Mouse (Mus musculus): ENCODE results near the gene A730071L15Rik. TPM values are rescaled to one million over a fixed set of nuclear protein-coding genes. Genes with fewer than 3 reads are reported as not detected.

Gene A730071L15Rik
- polyA plus RNA-seq, 1 experiment, result 0.49 TPM

GRCm38 (mm10) chr11:6230012-6230411 lies 30.2 kb downstream of the A730071L15Rik start, which contains the start of gene Npc1l1:
Gene Npc1l1, minus strand, starts transcription at chr11:6230143.
- Histone ChIP-seq H3K27ac (ENCODE audit: insufficient read depth, low read length) (no peak within 1 kb of the TSS), H3K4me1 (ENCODE audit: control insufficient read depth, insufficient read depth, low read length) (peaks cover 3% of the 10 kb centered on the region), H3K27me3 (ENCODE audit: control insufficient read depth, insufficient read depth, low read length, poor library complexity, severe bottlenecking) (no peaks in the 10 kb centered on the region), H3K36me3 (ENCODE audit: control insufficient read depth, insufficient read depth, low read length, poor library complexity, severe bottlenecking) (no peaks in the 10 kb centered on the region), H3K4me3 (ENCODE audit: low read depth, low read length) (no peak within 1 kb of the TSS), H3K9ac (ENCODE audit: low read depth, poor library complexity, severe bottlenecking) (no peak within 1 kb of the TSS), H3K9me3 (replicated peaks; ENCODE audit: control insufficient read depth, insufficient read depth, low read length, poor library complexity, severe bottlenecking) (peaks cover 3% of the 10 kb centered on the region)
- TF ChIP-seq POLR2A (IDR thresholded peaks at IDR 0.05; ENCODE audit: insufficient read depth, low read length), result no peak
- no peak for TF ChIP-seq CTCF (IDR thresholded peaks at IDR 0.05; ENCODE audit: low read depth, low read length)
- TF ChIP-seq EP300 (IDR thresholded peaks at IDR 0.05; ENCODE audit: insufficient read depth, low read depth, low read length), result no peak

- H3K4me3 ChIP-seq (ENCODE audit: low read depth, low read length), result no peak overlapping the region
- no peaks in the 10 kb centered on the region for H3K4me1 ChIP-seq (ENCODE audit: control insufficient read depth, insufficient read depth, low read length)
- no peaks in the 10 kb centered on the region for H3K36me3 ChIP-seq (ENCODE audit: control insufficient read depth, insufficient read depth, low read length, poor library complexity, severe bottlenecking)
- H3K27me3 ChIP-seq (ENCODE audit: control insufficient read depth, insufficient read depth, low read length, poor library complexity, severe bottlenecking), result no peaks in the 10 kb centered on the region
- H3K27ac ChIP-seq (ENCODE audit: insufficient read depth, low read length), result no peak overlapping the region
- H3K9ac ChIP-seq (ENCODE audit: low read depth, poor library complexity, severe bottlenecking), result no peak overlapping the region
- H3K9me3 ChIP-seq (replicated peaks; ENCODE audit: control insufficient read depth, insufficient read depth, low read length, poor library complexity, severe bottlenecking), result peaks cover 12% of the 10 kb centered on the region
- TF ChIP-seq EP300 (IDR thresholded peaks at IDR 0.05; ENCODE audit: insufficient read depth, low read depth, low read length), result no peak
- no peak for TF ChIP-seq CTCF (IDR thresholded peaks at IDR 0.05; ENCODE audit: low read depth, low read length)
- TF ChIP-seq POLR2A (IDR thresholded peaks at IDR 0.05; ENCODE audit: insufficient read depth, low read length), result no peak
Observed at GRCm38 (mm10) chr11:6233025-6233424, 33.2 kb downstream of the A730071L15Rik start.

GRCm38 (mm10) chr11:6244707-6245106 lies 44.9 kb downstream of the A730071L15Rik start:
- no peaks in the 10 kb centered on the region for H3K36me3 ChIP-seq (ENCODE audit: control insufficient read depth, insufficient read depth, low read length, poor library complexity, severe bottlenecking)
- no peak for TF ChIP-seq POLR2A (IDR thresholded peaks at IDR 0.05; ENCODE audit: insufficient read depth, low read length)
- no peak for TF ChIP-seq CTCF (IDR thresholded peaks at IDR 0.05; ENCODE audit: low read depth, low read length)
- no peak for TF ChIP-seq EP300 (IDR thresholded peaks at IDR 0.05; ENCODE audit: insufficient read depth, low read depth, low read length)
- H3K4me3 ChIP-seq (ENCODE audit: low read depth, low read length), result no peak overlapping the region
- no peaks in the 10 kb centered on the region for H3K27me3 ChIP-seq (ENCODE audit: control insufficient read depth, insufficient read depth, low read length, poor library complexity, severe bottlenecking)
- no peak overlapping the region for H3K27ac ChIP-seq (ENCODE audit: insufficient read depth, low read length)
- H3K9me3 ChIP-seq (replicated peaks; ENCODE audit: control insufficient read depth, insufficient read depth, low read length, poor library complexity, severe bottlenecking), result no peaks in the 10 kb centered on the region; the same call in 1 of the 2 replicates
- no peak overlapping the region for H3K9ac ChIP-seq (ENCODE audit: low read depth, poor library complexity, severe bottlenecking)
- H3K4me1 ChIP-seq (ENCODE audit: control insufficient read depth, insufficient read depth, low read length), result no peaks in the 10 kb centered on the region

Other genes starting within 250 kb of the A730071L15Rik start
- gene Gck, start 249.9 kb upstream of the A730071L15Rik start, polyA plus RNA-seq (2011; ENCODE audit: insufficient read depth, insufficient read length, low read depth, missing spikeins), result not detected in 2 replicates
- 53.7 and 60.3 TPM in 2 replicates for gene Ykt6, start 244.3 kb upstream of the A730071L15Rik start, polyA plus RNA-seq (2011; ENCODE audit: insufficient read depth, insufficient read length, low read depth, missing spikeins)
- 8.9 and 12.8 TPM in 2 replicates for gene Camk2b, start 133.7 kb upstream of the A730071L15Rik start, polyA plus RNA-seq (2011; ENCODE audit: insufficient read depth, insufficient read length, low read depth, missing spikeins)
- 77.6 and 78.2 TPM in 2 replicates for gene Nudcd3, start 386 bp downstream of the A730071L15Rik start, polyA plus RNA-seq (2011; ENCODE audit: insufficient read depth, insufficient read length, low read depth, missing spikeins)
- gene Npc1l1, start 30.1 kb downstream of the A730071L15Rik start, polyA plus RNA-seq (2011; ENCODE audit: insufficient read depth, insufficient read length, low read depth, missing spikeins), result 0.45 and 0.75 TPM in 2 replicates
- gene Ddx56, start 67.7 kb downstream of the A730071L15Rik start, polyA plus RNA-seq (2011; ENCODE audit: insufficient read depth, insufficient read length, low read depth, missing spikeins), result 60.4 and 62.7 TPM in 2 replicates
- 38.5 and 41.5 TPM in 2 replicates for gene Tmed4, start 74.8 kb downstream of the A730071L15Rik start, polyA plus RNA-seq (2011; ENCODE audit: insufficient read depth, insufficient read length, low read depth, missing spikeins)
- 75.7 and 77.6 TPM in 2 replicates for gene Ogdh, start 91.6 kb downstream of the A730071L15Rik start, polyA plus RNA-seq (2011; ENCODE audit: insufficient read depth, insufficient read length, low read depth, missing spikeins)
- 51.5 and 59.4 TPM in 2 replicates for gene Zmiz2, start 189.0 kb downstream of the A730071L15Rik start, polyA plus RNA-seq (2011; ENCODE audit: insufficient read depth, insufficient read length, low read depth, missing spikeins)
- gene Ppia, start 215.4 kb downstream of the A730071L15Rik start, polyA plus RNA-seq (2011; ENCODE audit: insufficient read depth, insufficient read length, low read depth, missing spikeins), result 2,132 and 2,301 TPM in 2 replicates
- 200 and 218 TPM in 2 replicates for gene H2afv, start 244.4 kb downstream of the A730071L15Rik start, polyA plus RNA-seq (2011; ENCODE audit: insufficient read depth, insufficient read length, low read depth, missing spikeins)

Data from ES-Bruce4 (cell line).